Mouse (Mus musculus): ENCODE data around the gene Dnaic1.

DNA sequence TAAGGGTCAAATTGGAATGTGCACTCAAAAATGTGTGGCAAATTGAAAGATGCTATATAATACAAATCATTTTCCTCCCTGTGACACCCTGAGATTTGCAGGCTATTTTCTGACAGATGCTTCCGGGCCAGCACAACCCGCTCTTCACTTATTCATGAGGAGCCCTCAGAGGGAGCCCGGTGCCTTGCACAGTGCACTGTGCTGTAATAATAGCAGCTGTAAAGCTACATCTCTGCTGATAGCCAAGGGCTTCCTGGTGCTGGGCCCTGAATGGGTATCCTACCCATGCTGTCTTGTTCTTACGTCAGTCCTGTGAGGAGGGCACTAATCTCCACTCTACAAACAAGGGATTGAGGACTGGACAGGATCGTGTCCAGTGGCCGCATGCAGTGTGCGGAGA is 13.8 kb downstream of the Dnaic1 start:
- TF ChIP-seq POLR2A (IDR thresholded peaks at IDR 0.05; ENCODE audit: control insufficient read depth, extremely low read depth, insufficient read depth, low read length, poor library complexity) (no peak), CTCF (IDR thresholded peaks at IDR 0.05; ENCODE audit: borderline replicate concordance, control insufficient read depth, extremely low read depth, insufficient read depth, low read length, poor library complexity) (no peak)

Measured in thymus, adult 2 months (tissue).